In the genomic region with DNA sequence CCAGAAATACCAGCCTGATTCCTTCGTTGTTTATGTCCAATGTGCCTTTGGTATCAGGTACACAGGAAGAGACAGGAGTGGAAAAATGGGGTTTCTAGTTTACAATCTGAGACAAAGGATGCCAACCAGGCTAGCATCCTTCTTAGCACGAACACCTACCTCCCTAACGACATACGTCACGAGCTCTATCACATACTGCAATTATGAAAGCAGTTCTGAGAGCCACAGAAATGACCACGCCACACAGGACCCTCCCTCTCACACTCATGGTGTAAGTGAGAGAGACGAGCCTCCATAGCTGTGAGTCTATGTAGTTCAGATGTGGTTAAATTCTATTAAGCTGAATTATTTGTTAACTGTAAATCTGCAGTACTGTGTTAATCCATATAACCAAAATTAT, we compare ENCODE assay signal across 21 mouse cellular contexts.
"Had no signal": no experiment of that assay in that cellular context is flagged by ENCODE, and none has a peak within 500 bp of the region (broad histone marks: within the 10 kb centered on the region; RNA-seq: fewer than 3 reads in every experiment).

No protein-coding gene starts in this region.

- ATAC-seq: intestine, embryonic 16.5 days; liver, postnatal 0 days; midbrain, embryonic 16.5 days had no signal

- DNase-seq: kidney, adult 18-20 months; kidney, adult 9 months; kidney, postnatal 25 days; layer of hippocampus, adult 9-11 months; liver, postnatal 0 days; lung, postnatal 14 days; lung, postnatal 4 days; retina, postnatal 1 day; right cerebral cortex, postnatal 25 days; spleen, adult 18-20 months; thymus, postnatal 25 days had no signal

- H3K4me2 ChIP-seq: liver, embryonic 11.5 days; lung, embryonic 15.5 days; midbrain, embryonic 12.5 days; neural tube, embryonic 13.5 days; stomach, embryonic 15.5 days had no signal

- H3K27me3 ChIP-seq: lung, embryonic 15.5 days; neural tube, embryonic 13.5 days; stomach, embryonic 15.5 days had no signal

- H3K9me3 ChIP-seq: lung, embryonic 15.5 days; midbrain, embryonic 12.5 days; neural tube, embryonic 13.5 days; stomach, embryonic 15.5 days had no signal

- H3K27ac ChIP-seq: layer of hippocampus, adult 2 months; liver, embryonic 14.5 days; lung, embryonic 15.5 days; midbrain, embryonic 12.5 days; neural tube, embryonic 13.5 days; stomach, embryonic 15.5 days had no signal

- H3K36me3 ChIP-seq: lung, embryonic 15.5 days; midbrain, embryonic 12.5 days; neural tube, embryonic 13.5 days; stomach, embryonic 15.5 days had no signal

- H3K4me3 ChIP-seq: layer of hippocampus, adult 2 months; lung, embryonic 15.5 days; midbrain, embryonic 12.5 days; myocyte; neural tube, embryonic 13.5 days; stomach, embryonic 15.5 days had no signal

- H3K9ac ChIP-seq: liver, embryonic 14.5 days; liver, postnatal 0 days; lung, embryonic 15.5 days; midbrain, embryonic 12.5 days; neural tube, embryonic 13.5 days; stomach, embryonic 15.5 days had no signal
